Mouse (Mus musculus): ENCODE results near the gene Crebbp.

DNA sequence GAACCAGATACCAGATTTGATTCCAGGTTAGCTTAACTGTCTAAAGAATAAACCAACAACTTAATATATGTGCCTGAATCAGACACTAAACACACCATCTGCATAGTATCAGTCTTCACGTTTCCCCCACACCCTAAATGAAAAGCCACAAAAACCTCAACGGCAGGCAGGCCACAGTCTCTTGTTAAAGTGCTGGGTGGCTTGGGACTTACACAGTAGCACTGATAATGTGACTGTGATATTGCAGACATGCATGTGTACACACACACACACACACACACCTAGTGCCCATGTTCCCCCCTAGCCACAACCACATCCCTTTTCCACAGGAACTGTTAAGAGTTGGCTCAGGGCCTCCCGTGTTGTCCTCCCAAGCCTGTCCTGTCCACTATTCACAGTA is 139.0 kb downstream of the Crebbp start:
- no peak for TF ChIP-seq CTCF (IDR thresholded peaks at IDR 0.05; ENCODE audit: low read depth, low read length)
- no peak for TF ChIP-seq POLR2A (IDR thresholded peaks at IDR 0.05; ENCODE audit: borderline replicate concordance, low read depth, low read length)
